Mouse (Mus musculus) lung, postnatal 0 days (tissue): ENCODE results near the gene Aldh3a2.

ENCODE experiments used
- CTCF ChIP-seq: IDR thresholded peaks from 2 replicates; pipeline ENCODE4 v1.5.1; 2016; ENCODE audit warnings: antibody characterized with exemption, mild to moderate bottlenecking
- EP300 ChIP-seq: IDR thresholded peaks from 2 replicates; pipeline ENCODE4 v1.6.1; 2016; ENCODE audit warnings: antibody characterized with exemption, mild to moderate bottlenecking, control low read depth

DNA sequence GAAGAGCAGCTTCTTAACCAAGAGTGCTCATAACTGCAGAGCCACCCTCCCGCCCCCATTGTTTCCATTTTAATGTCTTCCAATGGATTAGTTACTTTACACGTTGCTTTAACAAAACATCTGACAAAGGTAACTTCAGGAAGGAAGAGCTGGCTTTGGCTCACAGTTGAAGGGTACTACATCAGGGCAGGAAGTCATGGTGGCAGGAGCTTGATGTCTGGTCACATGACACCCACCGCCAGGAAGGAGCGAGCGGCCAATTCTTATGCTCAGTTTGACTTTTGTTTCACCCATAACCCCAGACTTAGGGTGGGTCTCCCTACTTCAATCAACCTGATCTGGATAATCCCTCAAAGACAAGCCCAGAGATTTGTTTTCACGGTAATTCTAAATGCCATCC lies 8.2 kb downstream of the Aldh3a2 start:
- no peak for TF ChIP-seq CTCF
- TF ChIP-seq EP300 = no peak
